Mouse (Mus musculus): ENCODE data around the gene Kcmf1.
"Not testable (repeated sequence)": the region's sequence is repeated elsewhere in the genome, so short reads cannot be mapped to it uniquely, and the experiment has no call there.

Kcmf1 gene

GRCm38 (mm10) chr6:72899201-72899780 lies 488 bp downstream of the Kcmf1 start:
- DNase-seq (ENCODE audit: low read depth), result no peak

DNA sequence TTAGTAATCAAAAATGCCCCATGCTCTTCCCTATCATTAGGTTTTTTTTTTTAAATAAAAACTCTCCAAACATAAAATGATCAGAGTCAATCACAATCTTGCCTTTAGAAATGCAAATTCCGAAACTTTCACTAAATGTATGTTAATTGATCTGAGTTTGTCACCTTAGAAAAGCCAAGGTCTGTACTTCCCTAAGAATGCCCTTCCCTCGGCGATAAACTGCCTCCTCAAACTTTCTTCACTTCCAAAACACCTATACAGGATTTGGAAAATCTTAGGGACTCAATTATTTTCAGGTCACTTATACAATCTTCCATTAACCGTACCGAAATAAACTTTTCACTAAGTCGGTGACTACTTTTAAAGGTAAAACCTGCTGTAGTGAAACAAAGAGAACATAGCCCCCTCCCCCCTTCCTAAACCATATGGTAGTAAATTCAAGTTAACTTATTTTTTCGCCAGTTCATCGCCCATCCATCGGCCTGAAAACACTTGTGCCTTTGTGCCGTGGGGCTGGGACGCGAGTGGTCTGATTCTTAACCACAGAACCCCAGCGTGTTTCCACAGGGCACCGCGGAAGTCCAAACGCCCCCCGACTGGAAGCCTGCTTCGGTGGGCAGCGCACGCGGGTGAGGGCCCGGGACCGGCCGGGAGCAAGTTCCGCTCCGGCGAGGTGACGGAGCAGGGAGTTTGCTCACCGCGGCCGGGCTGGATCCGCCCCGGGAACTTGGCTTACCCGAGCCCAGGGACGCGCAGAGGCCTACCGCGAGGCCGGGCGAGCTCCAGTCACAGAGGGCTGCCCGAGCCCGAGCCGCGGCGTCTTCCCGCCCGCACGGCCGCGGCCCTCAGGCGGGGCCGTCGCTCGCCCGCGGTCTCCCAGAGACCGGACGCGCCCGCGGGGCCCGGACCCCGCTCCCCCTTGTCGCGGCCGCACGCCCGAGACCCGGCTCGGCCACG lies 1.3 kb downstream of the Kcmf1 start:
- DNase-seq (ENCODE audit: low read depth), result no peak

- no peak for DNase-seq (ENCODE audit: low read depth)
Measured at GRCm38 (mm10) chr6:72895000-72895399, 4.8 kb downstream of the Kcmf1 start.

GRCm38 (mm10) chr6:72891238-72891637 lies 8.5 kb downstream of the Kcmf1 start:
- no peak for DNase-seq (ENCODE audit: low read depth)

GRCm38 (mm10) chr6:72888655-72889054 lies 11.1 kb downstream of the Kcmf1 start:
- DNase-seq (ENCODE audit: low read depth), result no peak

DNA sequence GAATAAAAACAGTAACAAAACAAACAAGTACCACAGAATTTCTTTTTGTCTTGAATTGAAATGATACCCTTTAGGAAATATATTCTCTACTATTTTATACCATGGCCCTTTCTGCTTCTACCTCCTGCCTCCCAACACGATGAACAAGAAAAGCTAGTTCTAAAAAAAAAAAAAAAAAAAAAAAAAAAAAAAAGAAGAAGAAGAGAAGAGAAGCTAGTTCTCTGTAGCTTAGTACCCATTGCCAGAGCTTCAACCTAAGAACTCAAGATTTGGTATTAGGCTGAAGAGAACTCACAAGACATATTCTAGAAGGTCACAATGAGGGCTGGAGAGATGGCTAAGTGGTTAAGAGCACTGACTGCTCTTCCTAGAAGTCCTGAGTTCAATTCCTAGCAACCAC lies 14.5 kb downstream of the Kcmf1 start:
- DNase-seq (ENCODE audit: low read depth), result no peak

DNA sequence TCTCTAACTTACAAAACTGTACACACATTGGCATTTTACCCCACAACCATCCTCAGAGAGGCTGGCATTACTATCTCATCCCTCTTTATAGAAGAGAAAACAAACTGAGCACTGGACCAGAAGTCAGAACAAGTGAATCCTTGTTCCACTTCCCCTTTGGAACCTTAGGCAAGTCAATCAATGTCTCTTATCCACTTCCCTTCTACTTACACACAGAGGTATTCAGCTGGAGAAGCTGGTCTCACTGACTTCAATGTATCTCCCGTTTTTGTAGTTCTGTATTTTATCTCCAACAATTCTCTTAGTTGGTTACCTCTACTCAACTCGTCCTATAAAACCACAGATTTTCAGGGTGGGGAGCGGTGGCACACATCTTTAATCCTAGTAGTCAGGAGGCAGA lies 15.0 kb downstream of the Kcmf1 start:
- no peak for DNase-seq (ENCODE audit: low read depth)

GRCm38 (mm10) chr6:72882661-72883458 lies 16.9 kb downstream of the Kcmf1 start:
- DNase-seq (ENCODE audit: low read depth), result no peak

- no peak for DNase-seq (ENCODE audit: low read depth)
Measured at GRCm38 (mm10) chr6:72882222-72882621, 17.6 kb downstream of the Kcmf1 start.

GRCm38 (mm10) chr6:72881619-72881979 lies 18.2 kb downstream of the Kcmf1 start:
- no peak for DNase-seq (ENCODE audit: low read depth)

DNA sequence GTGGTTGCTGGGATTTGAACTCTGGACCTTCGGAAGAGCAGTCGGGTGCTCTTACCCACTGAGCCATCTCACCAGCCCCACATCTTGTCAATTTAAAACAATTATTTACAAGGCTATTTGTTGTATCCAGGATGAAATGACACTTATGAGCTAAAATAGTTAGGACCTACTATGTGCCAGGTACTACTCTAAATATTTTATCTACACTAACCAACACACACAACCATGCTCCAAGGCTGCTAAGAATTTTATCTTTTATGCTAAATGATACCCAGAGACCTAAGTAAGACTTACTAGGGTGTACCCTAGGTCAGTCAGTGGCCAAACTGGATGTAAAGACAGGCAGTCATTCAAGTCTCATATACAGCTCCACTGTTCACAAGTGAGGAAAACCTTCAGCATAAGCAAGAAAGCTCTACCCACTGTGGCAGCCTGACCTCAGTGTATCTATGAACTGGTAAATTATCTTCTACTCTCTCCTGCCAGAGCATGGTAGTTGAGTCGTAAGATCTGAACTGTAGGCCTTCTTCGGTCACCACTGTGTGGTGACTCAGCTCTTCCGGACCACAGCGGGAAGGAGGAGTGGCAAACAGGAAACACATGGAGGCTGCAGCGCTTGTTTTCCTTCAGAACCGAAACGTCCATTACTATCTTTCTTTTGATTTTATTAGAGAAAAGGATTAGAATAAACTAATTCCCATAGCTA lies 18.7 kb downstream of the Kcmf1 start:
- no peak for DNase-seq (ENCODE audit: low read depth)

DNA sequence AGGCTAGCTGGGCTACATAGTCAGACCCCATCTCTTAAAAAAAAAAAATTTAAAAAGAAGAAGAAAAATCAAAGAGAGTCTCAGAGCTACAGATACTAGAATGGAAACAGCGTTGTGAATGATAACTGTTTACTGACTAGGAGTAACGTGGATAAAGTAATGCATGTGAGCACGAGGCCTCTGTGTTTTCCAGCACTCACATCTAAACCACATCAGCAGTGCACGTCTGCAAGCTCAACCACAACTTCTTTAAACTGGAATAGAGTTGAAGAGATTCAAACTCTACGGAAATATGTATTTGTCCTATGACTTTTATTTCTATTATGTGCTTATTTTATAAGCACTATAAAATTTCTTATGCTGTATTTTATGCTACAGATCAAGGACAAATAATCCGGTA lies 23.1 kb downstream of the Kcmf1 start:
- DNase-seq (ENCODE audit: low read depth), result no peak

DNA sequence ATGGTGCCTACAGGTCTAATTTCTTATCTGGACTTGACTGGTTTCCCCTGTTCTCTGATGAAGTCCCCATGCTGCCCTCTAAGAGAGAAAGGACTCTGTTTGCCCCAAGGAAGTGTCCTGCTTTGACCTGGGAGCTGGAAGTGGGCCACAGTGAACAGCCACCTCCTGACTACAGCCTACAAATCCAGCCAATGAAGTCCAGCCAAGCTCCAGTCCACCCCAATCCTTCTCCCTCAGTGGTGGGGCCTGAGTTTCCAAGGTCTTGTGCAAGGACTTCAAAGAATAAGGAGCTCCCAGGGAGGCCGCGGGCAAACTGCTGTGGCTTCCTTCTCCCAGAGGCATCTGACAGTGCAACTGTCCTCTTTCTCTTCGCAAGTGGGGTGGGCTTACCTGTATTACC lies 26.4 kb downstream of the Kcmf1 start:
- no peak for DNase-seq (ENCODE audit: low read depth)

GRCm38 (mm10) chr6:72872276-72872675 lies 27.5 kb downstream of the Kcmf1 start:
- DNase-seq (ENCODE audit: low read depth), result no peak

DNA sequence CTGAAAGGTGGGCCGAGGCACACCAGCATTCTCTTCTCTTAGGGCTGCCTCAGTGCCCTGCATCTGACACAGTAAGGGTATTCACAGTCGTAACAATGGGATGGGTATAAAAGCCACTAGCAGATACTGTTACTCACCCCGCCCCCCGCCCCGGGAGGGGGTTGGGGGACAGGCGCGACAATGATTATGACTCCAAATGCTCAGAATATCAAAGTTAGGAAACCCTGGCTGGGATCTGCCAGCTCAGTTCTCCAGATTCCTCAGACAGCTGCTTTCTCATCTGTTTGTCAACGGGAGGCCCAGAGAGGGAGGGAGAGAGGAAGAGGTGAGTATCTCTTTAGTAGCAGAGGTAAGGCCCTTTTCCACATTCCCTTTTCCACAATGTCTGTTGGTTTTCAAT lies 30.2 kb downstream of the Kcmf1 start:
- no peak for DNase-seq (ENCODE audit: low read depth)

- DNase-seq (ENCODE audit: low read depth), result no peak
Measured at GRCm38 (mm10) chr6:72868688-72869087, 31.1 kb downstream of the Kcmf1 start.

- DNase-seq (ENCODE audit: low read depth), result no peak
Measured at GRCm38 (mm10) chr6:72867746-72868145, 32.0 kb downstream of the Kcmf1 start.

- DNase-seq (ENCODE audit: low read depth), result no peak
Measured at GRCm38 (mm10) chr6:72866232-72866631, 33.5 kb downstream of the Kcmf1 start.

DNA sequence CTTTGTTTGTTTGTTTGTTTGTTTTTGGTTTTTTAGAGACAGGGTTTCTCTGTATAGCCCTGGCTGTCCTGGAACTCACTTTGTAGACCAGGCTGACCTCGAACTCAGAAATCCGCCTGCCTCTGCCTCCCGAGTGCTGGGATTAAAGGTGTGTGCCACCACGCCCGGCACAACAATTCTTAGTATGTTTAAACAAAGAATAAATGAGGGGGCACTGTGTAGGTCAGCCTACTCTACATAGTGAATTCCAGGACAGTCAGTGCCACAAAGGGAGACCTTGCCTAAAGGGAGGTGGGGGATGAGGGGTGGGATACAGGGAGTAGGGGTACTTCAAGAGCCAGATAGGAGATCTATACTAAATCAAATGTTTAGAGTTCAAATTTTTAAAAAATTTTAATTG lies 37.1 kb downstream of the Kcmf1 start:
- DNase-seq (ENCODE audit: low read depth), result not testable (repeated sequence)

- DNase-seq (ENCODE audit: low read depth), result no peak
Measured at GRCm38 (mm10) chr6:72854256-72854655, 45.5 kb downstream of the Kcmf1 start.

GRCm38 (mm10) chr6:72852180-72852579 lies 47.6 kb downstream of the Kcmf1 start:
- DNase-seq (ENCODE audit: low read depth), result no peak

DNA sequence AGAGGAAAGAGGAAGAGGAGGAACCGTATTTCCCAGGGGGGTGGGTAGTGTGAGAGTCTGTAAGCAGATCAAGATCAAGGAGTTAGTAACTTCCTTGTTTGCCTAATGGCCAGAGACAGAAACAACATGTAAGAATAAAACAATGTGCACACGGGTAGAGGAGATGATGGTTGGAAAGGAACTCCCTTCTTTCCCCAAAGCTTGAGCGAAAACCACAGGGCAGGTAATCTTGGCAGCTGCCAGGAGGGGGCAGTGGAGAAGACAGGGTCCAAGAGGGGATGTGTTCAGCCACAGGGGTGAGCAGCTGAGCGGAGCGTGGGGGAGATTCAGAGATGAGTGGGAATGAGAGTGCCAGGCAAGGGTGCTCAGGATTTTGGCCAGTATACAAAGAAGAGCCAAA lies 48.1 kb downstream of the Kcmf1 start:
- DNase-seq (ENCODE audit: low read depth), result no peak
